In the genomic region with DNA sequence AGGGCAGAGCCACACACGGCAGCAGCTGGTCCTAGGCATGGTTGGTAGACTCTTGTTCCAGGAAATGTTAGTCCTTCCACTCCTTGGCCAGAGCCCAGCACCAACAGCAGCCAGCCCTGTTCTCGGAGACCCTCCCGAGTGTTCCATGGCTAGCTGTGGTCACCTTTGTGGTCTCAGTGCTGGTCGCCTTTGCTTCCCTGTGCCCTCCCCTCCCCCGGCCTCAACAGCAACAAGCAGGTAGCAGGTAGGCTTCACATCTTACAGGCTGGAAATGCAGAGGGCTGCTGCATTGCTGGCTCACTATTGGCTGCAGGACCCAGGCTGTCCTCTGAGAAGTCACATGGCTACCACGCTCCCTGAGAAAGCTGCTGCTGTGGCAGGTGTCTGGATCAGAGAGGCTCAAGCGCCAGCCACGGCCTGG, we compare ENCODE assay signal across 9 mouse cellular contexts.
DNase-seq lines count a peak whose midpoint lies in the region; ATAC-seq lines count a peak whose summit lies in the region.
"Had no signal": no experiment of that assay in that cellular context is flagged by ENCODE, and none has a peak within 500 bp of the region (broad histone marks: within the 10 kb centered on the region; RNA-seq: fewer than 3 reads in every experiment).

No protein-coding gene starts in this region.

- DNase-seq in adrenal gland, adult (ENCODE audit: inconsistent age in 2 of 2, low spot score in 1 of 2), result peak; percentile 43 to 80
- no peak for DNase-seq in adrenal gland, adult 18-20 months (ENCODE audit: low spot score in 2 of 2)
- DNase-seq in hindbrain, embryonic 14.5 days (ENCODE audit: low spot score), result no peak
- DNase-seq in adipocyte (ENCODE audit: low spot score), result peak; percentile 37
- DNase-seq in kidney, adult 9 months, result peak; percentile 63
- DNase-seq in retina, postnatal 1 day, result no peak
- DNase-seq in lung, postnatal 10 days, result no peak

- H3K27me3 ChIP-seq in hindbrain, embryonic 13.5 days, result no peaks in the 10 kb centered on the region
- no peaks in the 10 kb centered on the region for H3K27me3 ChIP-seq in hindbrain, embryonic 14.5 days (ENCODE audit: control insufficient read depth, insufficient read depth, low read length)
- H3K27me3 ChIP-seq: limb, embryonic 13.5 days had no signal

- H3K36me3 ChIP-seq in hindbrain, embryonic 13.5 days, result no peaks in the 10 kb centered on the region
- no peaks in the 10 kb centered on the region for H3K36me3 ChIP-seq in hindbrain, embryonic 14.5 days (replicated peaks; ENCODE audit: control insufficient read depth, insufficient read depth)
- H3K36me3 ChIP-seq: limb, embryonic 13.5 days had no signal

- H3K4me1 ChIP-seq in hindbrain, embryonic 13.5 days (replicated peaks), result peaks cover 46% of the 10 kb centered on the region
- 0 out of 2 replicates have a peak, but pooled peaks cover 12% of the 10 kb centered on the region for H3K4me1 ChIP-seq in hindbrain, embryonic 14.5 days (replicated peaks; ENCODE audit: control insufficient read depth, insufficient read depth, low read length)

- 0 out of 2 replicates have a peak overlapping the region, but pooled peaks have one; percentile 6 for H3K27ac ChIP-seq in hindbrain, embryonic 13.5 days
- H3K27ac ChIP-seq in hindbrain, embryonic 14.5 days, result no peak overlapping the region

- no peak overlapping the region for H3K4me3 ChIP-seq in hindbrain, embryonic 13.5 days
- H3K4me3 ChIP-seq in hindbrain, embryonic 14.5 days (replicated peaks; ENCODE audit: low read length), result no peak overlapping the region
- H3K4me3 ChIP-seq: limb, embryonic 13.5 days had no signal

- ATAC-seq in hindbrain, embryonic 13.5 days (ENCODE audit: low FRiP score), result no peak
- no peak for ATAC-seq in hindbrain, embryonic 14.5 days (ENCODE audit: low FRiP score)

- H3K9me3 ChIP-seq in hindbrain, embryonic 13.5 days, result no peaks in the 10 kb centered on the region
- H3K9me3 ChIP-seq in hindbrain, embryonic 14.5 days (ENCODE audit: control insufficient read depth, low read length), result no peaks in the 10 kb centered on the region
- H3K9me3 ChIP-seq: limb, embryonic 13.5 days had no signal

- no peak overlapping the region for H3K4me2 ChIP-seq in hindbrain, embryonic 13.5 days
- no peak overlapping the region for H3K4me2 ChIP-seq in hindbrain, embryonic 14.5 days (replicated peaks)
- H3K4me2 ChIP-seq: limb, embryonic 13.5 days had no signal

- WGBS in hindbrain, embryonic 13.5 days, result 74% methylated on average over 8 of the region's 8 CpGs
- 68% methylated on average over 8 of the region's 8 CpGs for WGBS in hindbrain, embryonic 14.5 days

- H3K9ac ChIP-seq in hindbrain, embryonic 13.5 days, result no peak overlapping the region
- no peak overlapping the region for H3K9ac ChIP-seq in hindbrain, embryonic 14.5 days
- H3K9ac ChIP-seq: limb, embryonic 13.5 days had no signal

Comparison
In these comparisons a context has a peak if more than half of its experiments do, and no peak if none do; other contexts are left out.
1. DNase-seq: peak in adrenal gland, adult (2 of 2), adipocyte (single experiment) and kidney, adult 9 months (single experiment); none in adrenal gland, adult 18-20 months (0 of 2), hindbrain, embryonic 14.5 days (single experiment), retina, postnatal 1 day (single experiment) and lung, postnatal 10 days (single experiment).